ENCODE assay signal across 8 mouse cellular contexts in genomic region chr7:16746093-16746492, GRCm38 (mm10). TPM values are rescaled to one million over a fixed set of nuclear protein-coding genes. Genes with fewer than 3 reads are reported as not detected.
DNase-seq lines count a peak whose midpoint lies in the region; ATAC-seq and TF ChIP-seq lines count a peak whose summit lies in the region.

No protein-coding gene starts in this region.

- no peak overlapping the region for H3K9ac ChIP-seq in intestine, embryonic 15.5 days
- H3K9ac ChIP-seq in liver, adult 2 months (ENCODE audit: low read depth, low read length) = no peak overlapping the region
- no peak overlapping the region for H3K9ac ChIP-seq in neural tube, embryonic 11.5 days (ENCODE audit: low read length)

- H3K27ac ChIP-seq in intestine, embryonic 15.5 days = no peak overlapping the region
- no peak overlapping the region for H3K27ac ChIP-seq in liver, adult 2 months (replicated peaks; ENCODE audit: insufficient read depth, low read depth, low read length)
- H3K27ac ChIP-seq in neural tube, embryonic 11.5 days (ENCODE audit: low read depth, low read length) = no peak overlapping the region

- ATAC-seq in Patski = no peak
- peak; percentile 57; the same call in 1 of the 2 replicates for ATAC-seq in intestine, embryonic 15.5 days
- ATAC-seq in neural tube, embryonic 11.5 days (ENCODE audit: insufficient read depth, low FRiP score, low TSS enrichment) = no peak; the same call in 1 of the 2 replicates
- no peak for ATAC-seq in activated CD4-positive, CD25-positive, alpha-beta regulatory T cell, adult 4 months

- TF ChIP-seq POLR2A in liver, adult 2 months (IDR thresholded peaks at IDR 0.05; ENCODE audit: extremely low read depth, insufficient read depth, low read length) = no peak

- TF ChIP-seq CTCF in Patski (IDR thresholded peaks at IDR 0.05) = peak; percentile 70
- TF ChIP-seq CTCF in liver, adult 2 months (IDR thresholded peaks at IDR 0.05; ENCODE audit: low read depth, low read length) = peak; percentile 39

- in situ Hi-C loops in Patski (cut with MboI; ENCODE audit: low pct_unique_long_range_greater_than_20kb) = loop anchor here (5.0 kb wide), 1 partner anchor 51 kb away; no protein-coding TSS in a partner anchor

- DNase-seq in kidney, adult 18-20 months = peak; percentile 43
- no peak for DNase-seq in kidney, adult 11 months
- no peak for DNase-seq in Patski (ENCODE audit: low read depth, low spot score)
- peak; percentile 60 for DNase-seq in embryo, embryonic 9.5 days (ENCODE audit: extremely low spot score)
- peak; percentile 50 for DNase-seq in liver, adult 2 months (ENCODE audit: extremely low read depth, low read depth, low spot score)
- DNase-seq in neural tube, embryonic 11.5 days (ENCODE audit: low spot score) = peak; percentile 62

- H3K9me3 ChIP-seq in intestine, embryonic 15.5 days = no peaks in the 10 kb centered on the region
- H3K9me3 ChIP-seq in neural tube, embryonic 11.5 days (ENCODE audit: control insufficient read depth, low read length) = no peaks in the 10 kb centered on the region

- H3K4me3 ChIP-seq in intestine, embryonic 15.5 days (replicated peaks) = no peak overlapping the region
- H3K4me3 ChIP-seq in liver, adult 2 months (ENCODE audit: insufficient read depth, low read depth, low read length) = no peak overlapping the region
- H3K4me3 ChIP-seq in neural tube, embryonic 11.5 days (ENCODE audit: low read depth, low read length) = no peak overlapping the region

- 58% methylated on average over 3 of the region's 3 CpGs for WGBS in intestine, embryonic 15.5 days
- 63% methylated on average over 3 of the region's 3 CpGs for WGBS in liver, adult 2 months
- 54% methylated on average over 3 of the region's 3 CpGs for WGBS in neural tube, embryonic 11.5 days

- H3K79me2 ChIP-seq in liver, adult 2 months (ENCODE audit: control insufficient read depth, insufficient read depth, low read length) = peaks cover 5% of the 10 kb centered on the region; the same call in 1 of the 2 replicates

- H3K4me1 ChIP-seq in intestine, embryonic 15.5 days (replicated peaks) = no peaks in the 10 kb centered on the region
- H3K4me1 ChIP-seq in liver, adult 2 months (ENCODE audit: control insufficient read depth, insufficient read depth, low read length) = no peaks in the 10 kb centered on the region
- no peaks in the 10 kb centered on the region for H3K4me1 ChIP-seq in neural tube, embryonic 11.5 days (ENCODE audit: control insufficient read depth, insufficient read depth, low read length)

- no peaks in the 10 kb centered on the region for H3K27me3 ChIP-seq in Patski
- no peaks in the 10 kb centered on the region for H3K27me3 ChIP-seq in intestine, embryonic 15.5 days (replicated peaks)
- no peaks in the 10 kb centered on the region for H3K27me3 ChIP-seq in liver, adult 2 months (ENCODE audit: control insufficient read depth, insufficient read depth, low read length)
- H3K27me3 ChIP-seq in neural tube, embryonic 11.5 days (ENCODE audit: control insufficient read depth, insufficient read depth, low read length) = no peaks in the 10 kb centered on the region

- H3K36me3 ChIP-seq in intestine, embryonic 15.5 days = peaks cover 34% of the 10 kb centered on the region
- H3K36me3 ChIP-seq in liver, adult 2 months (ENCODE audit: control insufficient read depth, insufficient read depth, low read length) = peaks cover 10% of the 10 kb centered on the region
- H3K36me3 ChIP-seq in neural tube, embryonic 11.5 days (ENCODE audit: control insufficient read depth, insufficient read depth, low read length) = peaks cover 4% of the 10 kb centered on the region

- POLR2A ChIA-PET in Patski (lab: Charles Lee) = no interaction called here

- H3K4me2 ChIP-seq in intestine, embryonic 15.5 days (replicated peaks) = no peak overlapping the region
- no peak overlapping the region for H3K4me2 ChIP-seq in neural tube, embryonic 11.5 days (ENCODE audit: low read depth)

- CTCF ChIA-PET in Patski (lab: Charles Lee) = interaction anchor here (0.6 to 1.6 kb wide), 5 partner anchors 11 to 72 kb away, joined by 3 to 5 read pairs (median 3); partner anchors contain the start of gene Slc1a5

RNA-seq across cellular contexts. Expression of gene Ap2s1, which starts 7.9 kb away (rescaled TPM):
- polyA plus RNA-seq in Patski (2021) = 222 TPM
- 248 and 256 TPM in 2 replicates for polyA plus RNA-seq in intestine, embryonic 15.5 days (2015; fragmentation: Nextera tagmentation; extraction: Ambion mirVana)
- total RNA-seq in liver, adult 2 months (2014; rRNA removed) = 116 and 134 TPM in 2 replicates
- 171 and 195 TPM in 2 replicates for polyA plus RNA-seq in liver, adult 2 months (2012; rRNA removed)
- 284 and 285 TPM in 2 replicates for polyA plus RNA-seq in neural tube, embryonic 11.5 days (2014; fragmentation: Nextera tagmentation; extraction: Ambion mirVana)
- 100 to 1,000 TPM; 101 to 111 TPM for polyA plus RNA-seq in activated CD4-positive, CD25-positive, alpha-beta regulatory T cell, adult 4 months (2017; shearing (Covaris generic))

RNA-seq across cellular contexts. Expression of gene Ceacam9, which starts 24.4 kb away (rescaled TPM):
- polyA plus RNA-seq in Patski (2021) = not detected
- polyA plus RNA-seq in intestine, embryonic 15.5 days (2015; fragmentation: Nextera tagmentation; extraction: Ambion mirVana) = not detected in 2 replicates
- not detected in 2 replicates for total RNA-seq in liver, adult 2 months (2014; rRNA removed)
- not detected in 2 replicates for polyA plus RNA-seq in liver, adult 2 months (2012; rRNA removed)
- polyA plus RNA-seq in neural tube, embryonic 11.5 days (2014; fragmentation: Nextera tagmentation; extraction: Ambion mirVana) = not detected in 2 replicates
- polyA plus RNA-seq in activated CD4-positive, CD25-positive, alpha-beta regulatory T cell, adult 4 months (2017; shearing (Covaris generic)) = not detected

RNA-seq across cellular contexts. Expression of gene Slc1a5, which starts 35.0 kb away (rescaled TPM):
- polyA plus RNA-seq in Patski (2021) = 69.5 TPM
- 61.8 and 64.0 TPM in 2 replicates for polyA plus RNA-seq in intestine, embryonic 15.5 days (2015; fragmentation: Nextera tagmentation; extraction: Ambion mirVana)
- 1.8 and 3.4 TPM in 2 replicates for total RNA-seq in liver, adult 2 months (2014; rRNA removed)
- polyA plus RNA-seq in liver, adult 2 months (2012; rRNA removed) = 2.6 and 4.2 TPM in 2 replicates
- 17.2 and 17.3 TPM in 2 replicates for polyA plus RNA-seq in neural tube, embryonic 11.5 days (2014; fragmentation: Nextera tagmentation; extraction: Ambion mirVana)
- polyA plus RNA-seq in activated CD4-positive, CD25-positive, alpha-beta regulatory T cell, adult 4 months (2017; shearing (Covaris generic)) = 100 to 1,000 TPM; 143 to 179 TPM

Comparison
In these comparisons a context has a peak if more than half of its experiments do, and no peak if none do; other contexts are left out.
1. DNase-seq: peak in kidney, adult 18-20 months (single experiment), embryo, embryonic 9.5 days (single experiment), liver, adult 2 months (single experiment) and neural tube, embryonic 11.5 days (single experiment); none in kidney, adult 11 months (single experiment) and Patski (single experiment).